Mouse (Mus musculus) liver, embryonic 11.5 days (tissue): ENCODE measurements around the gene Kctd19. TPM values are rescaled to one million over a fixed set of nuclear protein-coding genes. Genes with fewer than 3 reads are reported as not detected.
A peak's percentile ranks its signal among the peaks of the same experiment; 100 is the strongest.

ENCODE experiments used
- ATAC-seq: fragments of 200-750 bp; cut with Nextera tagmentation; replicated peaks from 2 replicates; pipeline ENCODE4 v1.8.0; 2017; ENCODE audit warnings: moderate number of reproducible peaks, mild to moderate bottlenecking, moderate TSS enrichment, moderate library complexity; ENCODE audit not compliant: low FRiP score
- DNase-seq: peaks from one replicate; pipeline ENCODE4 v3.0.0-alpha.2; 2017; ENCODE audit warnings: low spot score
- H3K27ac ChIP-seq: fragments of 300-500 bp; sonication (generic); 2 replicates; pipeline ENCODE4 v1.5.1; 2014; ENCODE audit warnings: mild to moderate bottlenecking, low read depth, low read length, control low read depth
- H3K27me3 ChIP-seq: fragments of 300-500 bp; sonication (generic); replicated peaks from 2 replicates; pipeline ENCODE4 v1.6.1; 2014; ENCODE audit warnings: low read length, mixed read lengths; ENCODE audit not compliant: control insufficient read depth, insufficient read depth
- H3K36me3 ChIP-seq: fragments of 300-500 bp; sonication (generic); 2 replicates; pipeline ENCODE4 v1.6.1; 2014; ENCODE audit warnings: mild to moderate bottlenecking, low read length, moderate library complexity, mixed read lengths; ENCODE audit not compliant: control insufficient read depth, insufficient read depth
- H3K4me1 ChIP-seq: fragments of 300-500 bp; sonication (generic); replicated peaks from 2 replicates; pipeline ENCODE4 v1.6.1; 2014; ENCODE audit warnings: low read length, mixed read lengths; ENCODE audit not compliant: control insufficient read depth, insufficient read depth
- H3K4me2 ChIP-seq: fragments of 300-500 bp; sonication (generic); 2 replicates; pipeline ENCODE4 v1.6.1; 2014; ENCODE audit warnings: mild to moderate bottlenecking, control low read depth, moderate library complexity
- H3K4me3 ChIP-seq: fragments of 300-500 bp; sonication (generic); 2 replicates; pipeline ENCODE4 v1.5.1; 2014; ENCODE audit warnings: low read depth, low read length, control low read depth
- H3K9ac ChIP-seq: fragments of 300-500 bp; sonication (generic); 2 replicates; pipeline ENCODE4 v1.6.1; 2014; ENCODE audit warnings: low read depth, low read length, control low read depth
- H3K9me3 ChIP-seq: fragments of 300-500 bp; sonication (generic); 2 replicates; pipeline ENCODE4 v1.6.1; 2016; ENCODE audit warnings: low read length, inconsistent platforms, mixed read lengths; ENCODE audit not compliant: control insufficient read depth
- WGBS: fragments of 180-500 bp; shearing (Covaris S2); extraction: QIAGEN DNeasy Blood & Tissue Kit; methylation state at CpG from one replicate; pipeline ENCODE4 v1.1.7; 2014; 5-methylcytosine and 5-hydroxymethylcytosine counted together
- polyA plus RNA-seq: library from polyadenylated mRNA; unstranded; fragments of >200 nt; fragmentation: Nextera tagmentation; extraction: Ambion mirVana; gene quantifications from 2 replicates; pipeline ENCODE4 v1.2.1, GENCODE M21; 2014

Gene Kctd19
- polyA plus RNA-seq, 1 experiment from 2014 or later = not detected

- ATAC-seq = no peak
- 66% methylated on average over 12 of the region's 12 CpGs for WGBS
Observed at GRCm38 (mm10) chr8:105361751-105362702, 51.3 kb downstream of the Kctd19 start.

DNA sequence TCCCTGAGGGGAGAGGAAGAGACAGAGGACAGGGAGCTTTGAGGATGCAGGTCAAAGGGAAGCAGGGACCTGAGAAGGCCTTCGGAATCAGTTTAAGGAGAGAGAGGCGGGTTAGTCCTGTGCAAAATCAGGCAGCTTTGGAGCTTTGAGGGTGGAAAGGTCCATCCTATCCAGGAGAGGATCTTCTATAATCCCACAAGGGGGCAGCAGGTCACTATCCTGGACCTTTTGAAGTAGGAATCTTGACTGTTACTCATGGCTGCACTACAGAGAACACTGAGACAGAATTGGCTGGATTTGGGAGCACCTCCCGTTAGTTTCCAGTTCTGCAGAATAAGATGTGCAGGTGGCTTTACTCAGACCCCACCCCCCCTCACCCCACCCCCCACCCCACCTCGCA, 53.7 kb downstream of the Kctd19 start:
- ATAC-seq (no peak; the same call in 1 of the 2 replicates), DNase-seq (no peak)
- no peak overlapping the region for H3K4me2 ChIP-seq
- H3K9me3 ChIP-seq = no peaks in the 10 kb centered on the region
- peaks cover 4% of the 10 kb centered on the region; the same call in 1 of the 2 replicates for H3K4me1 ChIP-seq
- H3K9ac ChIP-seq = no peak overlapping the region
- H3K4me3 ChIP-seq = no peak overlapping the region
- no peaks in the 10 kb centered on the region for H3K36me3 ChIP-seq
- H3K27me3 ChIP-seq = no peaks in the 10 kb centered on the region
- 48% methylated on average over 4 of the region's 4 CpGs for WGBS
- no peak overlapping the region for H3K27ac ChIP-seq

More at GRCm38 (mm10) chr8:105361751-105362702, 51.3 kb downstream of the Kctd19 start:
- Histone ChIP-seq H3K9me3 (no peaks in the 10 kb centered on the region), H3K4me1 (no peaks in the 10 kb centered on the region; the same call in 1 of the 2 replicates), H3K4me3 (no peak overlapping the region), H3K9ac (no peak overlapping the region), H3K36me3 (no peaks in the 10 kb centered on the region; the same call in 1 of the 2 replicates), H3K27me3 (no peaks in the 10 kb centered on the region), H3K27ac (no peak overlapping the region), H3K4me2 (no peak overlapping the region)
- no peak for DNase-seq

DNA sequence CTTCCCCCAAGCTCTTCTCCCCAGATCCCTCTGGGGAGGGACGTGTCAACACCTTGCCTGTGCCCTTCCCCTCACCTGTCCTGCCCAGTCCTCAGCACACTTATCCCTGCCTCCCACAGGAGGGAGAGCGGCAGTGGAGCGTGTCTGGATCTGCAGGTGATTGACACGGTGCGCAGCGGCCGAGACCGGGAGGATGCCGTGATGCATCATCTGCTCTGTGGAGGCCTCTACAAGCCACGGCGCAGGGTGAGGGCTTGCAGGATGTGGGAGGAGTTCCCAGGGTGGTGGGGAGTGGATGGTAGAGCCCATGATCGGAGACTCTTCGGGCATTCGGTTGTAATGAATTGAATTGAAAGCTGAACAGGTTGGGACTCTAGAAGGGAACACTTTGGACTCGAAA, 54.1 kb downstream of the Kctd19 start:
- H3K9ac ChIP-seq = no peak overlapping the region
- H3K9me3 ChIP-seq = no peaks in the 10 kb centered on the region
- no peak overlapping the region for H3K4me3 ChIP-seq
- H3K27ac ChIP-seq = no peak overlapping the region
- ATAC-seq (no peak), DNase-seq (no peak)
- no peaks in the 10 kb centered on the region for H3K36me3 ChIP-seq
- WGBS = 67% methylated on average over 15 of the region's 15 CpGs
- peaks cover 4% of the 10 kb centered on the region; the same call in 1 of the 2 replicates for H3K4me1 ChIP-seq
- no peak overlapping the region for H3K4me2 ChIP-seq
- no peaks in the 10 kb centered on the region for H3K27me3 ChIP-seq

GRCm38 (mm10) chr8:105356681-105357080, 56.6 kb downstream of the Kctd19 start:
- 0 out of 2 replicates have a peak, but pooled peaks cover 4% of the 10 kb centered on the region for H3K4me1 ChIP-seq
- H3K27me3 ChIP-seq = no peaks in the 10 kb centered on the region
- H3K27ac ChIP-seq = no peak overlapping the region
- 82% methylated on average over 14 of the region's 14 CpGs for WGBS
- no peaks in the 10 kb centered on the region for H3K36me3 ChIP-seq
- no peak overlapping the region for H3K4me2 ChIP-seq
- DNase-seq (no peak), ATAC-seq (no peak)
- H3K4me3 ChIP-seq = no peak overlapping the region
- no peak overlapping the region for H3K9ac ChIP-seq
- no peaks in the 10 kb centered on the region for H3K9me3 ChIP-seq

DNA sequence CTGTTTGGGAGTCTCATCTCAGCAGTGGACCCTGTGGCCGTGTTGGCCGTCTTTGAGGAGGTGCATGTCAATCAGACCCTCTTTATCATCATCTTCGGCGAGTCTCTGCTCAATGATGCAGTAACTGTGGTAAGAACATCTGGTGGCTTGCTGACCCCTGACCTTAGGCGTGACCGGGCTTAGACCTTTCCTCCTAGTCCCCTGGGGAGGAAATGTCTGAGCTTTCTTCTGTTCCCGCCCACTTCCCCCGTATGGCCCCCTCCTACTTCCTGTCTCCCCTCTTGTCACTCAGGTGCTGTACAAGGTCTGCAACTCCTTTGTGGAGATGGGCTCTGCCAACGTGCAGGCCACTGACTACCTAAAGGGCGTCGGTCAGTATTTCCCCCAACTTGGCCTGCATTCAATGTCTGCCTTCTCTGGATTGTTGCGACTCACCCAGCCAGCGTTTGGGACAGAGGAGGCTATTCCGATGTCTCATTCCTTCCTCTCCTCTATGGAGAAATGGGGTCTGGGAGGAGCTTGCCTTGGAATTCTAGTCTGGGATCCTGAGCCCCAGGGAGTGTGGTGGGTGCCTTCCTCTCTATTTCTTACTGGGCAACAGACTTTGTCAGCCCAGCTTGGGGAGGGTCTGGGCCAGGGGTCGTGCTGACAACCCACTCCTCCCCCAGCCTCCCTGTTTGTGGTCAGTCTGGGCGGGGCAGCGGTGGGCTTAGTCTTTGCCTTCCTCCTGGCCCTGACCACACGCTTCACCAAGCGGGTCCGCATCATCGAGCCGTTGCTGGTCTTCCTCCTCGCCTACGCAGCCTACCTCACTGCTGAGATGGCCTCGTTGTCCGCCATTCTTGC, 57.9 kb downstream of the Kctd19 start:
- Histone ChIP-seq H3K4me2 (no peak overlapping the region; the same call in 1 of the 2 replicates), H3K9me3 (no peaks in the 10 kb centered on the region), H3K4me3 (no peak overlapping the region), H3K4me1 (0 out of 2 replicates have a peak, but pooled peaks cover 4% of the 10 kb centered on the region), H3K36me3 (no peaks in the 10 kb centered on the region), H3K9ac (no peak overlapping the region), H3K27ac (no peak overlapping the region), H3K27me3 (peaks cover 9% of the 10 kb centered on the region)
- DNase-seq (no peak), ATAC-seq (no peak)
- WGBS = 51% methylated on average over 26 of the region's 26 CpGs

GRCm38 (mm10) chr8:105354549-105354948, 58.8 kb downstream of the Kctd19 start:
- Histone ChIP-seq H3K4me2 (no peak overlapping the region), H3K4me1 (0 out of 2 replicates have a peak, but pooled peaks cover 4% of the 10 kb centered on the region), H3K36me3 (no peaks in the 10 kb centered on the region), H3K9ac (no peak overlapping the region), H3K27me3 (peaks cover 17% of the 10 kb centered on the region), H3K4me3 (no peak overlapping the region), H3K27ac (no peak overlapping the region), H3K9me3 (no peaks in the 10 kb centered on the region)
- 88% methylated on average over 4 of the region's 4 CpGs for WGBS
- DNase-seq (no peak), ATAC-seq (no peak)

GRCm38 (mm10) chr8:105353583-105354135, 59.6 kb downstream of the Kctd19 start:
- no peak overlapping the region for H3K27ac ChIP-seq
- WGBS = 83% methylated on average over 8 of the region's 8 CpGs

DNA sequence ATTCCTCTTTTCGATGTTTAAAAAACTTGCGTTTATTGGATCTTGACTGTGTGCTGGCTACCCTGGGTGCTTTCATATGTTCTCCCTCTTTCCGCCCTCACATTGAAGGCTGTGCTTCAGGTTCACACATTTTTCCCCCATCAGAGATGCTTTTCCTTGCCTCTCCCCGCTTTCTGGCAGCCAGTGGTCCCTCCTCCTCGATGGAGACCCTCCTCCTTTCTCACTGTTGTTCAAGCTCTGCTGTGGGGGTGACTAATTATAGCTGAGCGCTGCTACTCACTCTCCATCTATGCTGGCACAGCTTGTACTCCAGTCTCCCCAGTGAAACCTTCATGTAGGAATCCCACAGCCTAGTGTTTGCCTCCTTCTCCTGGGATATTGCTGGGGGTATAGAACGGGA, 63.1 kb downstream of the Kctd19 start:
- 47% methylated on average over 7 of the region's 7 CpGs for WGBS
- peaks cover 29% of the 10 kb centered on the region for H3K27me3 ChIP-seq
- H3K4me3 ChIP-seq = no peak overlapping the region
- ATAC-seq (no peak), DNase-seq (no peak)
- H3K27ac ChIP-seq = no peak overlapping the region
- H3K9me3 ChIP-seq = no peaks in the 10 kb centered on the region
- no peaks in the 10 kb centered on the region for H3K36me3 ChIP-seq
- H3K4me2 ChIP-seq = peak overlapping the region; percentile 83; the same call in 1 of the 2 replicates
- H3K4me1 ChIP-seq = peaks cover 23% of the 10 kb centered on the region
- H3K9ac ChIP-seq = no peak overlapping the region

More at GRCm38 (mm10) chr8:105353583-105354135, 59.6 kb downstream of the Kctd19 start:
- Histone ChIP-seq H3K36me3 (no peaks in the 10 kb centered on the region), H3K4me1 (peaks cover 11% of the 10 kb centered on the region), H3K4me2 (no peak overlapping the region), H3K9ac (no peak overlapping the region), H3K27me3 (peaks cover 26% of the 10 kb centered on the region), H3K4me3 (no peak overlapping the region), H3K9me3 (no peaks in the 10 kb centered on the region)
- ATAC-seq (no peak), DNase-seq (no peak)
